Mouse (Mus musculus) erythroblast, embryonic 14.5 days (primary cell): ENCODE results near the gene Adgrd1.

Experiments
- GATA1 ChIP-seq: IDR thresholded peaks from 2 replicates; pipeline ENCODE4 v1.6.1; 2012; ENCODE audit warnings: low read length, inconsistent platforms, mixed read lengths
- TAL1 ChIP-seq: IDR thresholded peaks from 3 replicates; pipeline ENCODE4 v1.6.1; 2012; ENCODE audit warnings: low read length, inconsistent platforms, mixed read lengths

DNA sequence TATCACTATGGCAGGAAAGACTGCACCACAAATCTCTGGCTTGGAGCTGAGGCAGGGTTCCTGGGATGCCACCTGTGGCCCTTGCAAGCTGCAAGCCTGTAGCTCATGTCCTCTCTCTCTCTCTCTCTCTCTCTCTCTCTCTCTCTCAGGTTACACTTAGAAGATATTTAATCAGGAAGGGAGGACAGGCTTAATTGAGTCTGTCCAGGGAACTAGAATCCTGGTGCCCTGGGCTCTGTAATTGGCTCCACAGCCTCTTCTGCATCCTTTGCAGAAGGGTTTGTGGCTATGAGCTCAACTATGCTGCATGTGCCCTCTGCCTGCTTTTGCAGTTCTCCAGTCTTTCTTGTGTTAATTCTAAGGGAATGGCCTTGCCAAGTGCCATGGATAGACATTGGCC, 111.7 kb downstream of the Adgrd1 start:
- TF ChIP-seq TAL1: no peak
- TF ChIP-seq GATA1: no peak
